8 mouse cellular contexts compared by ENCODE assay signal in genomic region chr11:25862686-25863085, GRCm38 (mm10).
A peak's percentile ranks its signal among the peaks of the same experiment; 100 is the strongest.
DNase-seq lines count a peak whose midpoint lies in the region; ATAC-seq and TF ChIP-seq lines count a peak whose summit lies in the region.

No protein-coding gene starts in this region.

- H3K27me3 ChIP-seq in embryonic facial prominence, embryonic 12.5 days = no peaks in the 10 kb centered on the region
- no peaks in the 10 kb centered on the region for H3K27me3 ChIP-seq in heart, embryonic 16.5 days (ENCODE audit: control insufficient read depth, insufficient read depth, low read length)

- no peak overlapping the region for H3K27ac ChIP-seq in embryonic facial prominence, embryonic 12.5 days
- H3K27ac ChIP-seq in heart, embryonic 16.5 days (ENCODE audit: low read length) = no peak overlapping the region
- 0 out of 2 replicates have a peak overlapping the region, but pooled peaks have one; percentile 18 for H3K27ac ChIP-seq in olfactory bulb, adult 2 months (ENCODE audit: insufficient read depth, low read depth, low read length)

- WGBS in embryonic facial prominence, embryonic 12.5 days = 7% methylated on average over 9 of the region's 9 CpGs
- WGBS in heart, embryonic 16.5 days = 12% methylated on average over 9 of the region's 9 CpGs
- 6% methylated on average over 9 of the region's 9 CpGs for WGBS in olfactory bulb, adult 2 months

- H3K9ac ChIP-seq in embryonic facial prominence, embryonic 12.5 days = no peak overlapping the region
- H3K9ac ChIP-seq in heart, embryonic 16.5 days (ENCODE audit: low read length) = no peak overlapping the region

- peaks cover 5% of the 10 kb centered on the region; the same call in 1 of the 2 replicates for H3K4me1 ChIP-seq in embryonic facial prominence, embryonic 12.5 days
- no peaks in the 10 kb centered on the region for H3K4me1 ChIP-seq in heart, embryonic 16.5 days (ENCODE audit: control insufficient read depth, insufficient read depth, low read length)
- peaks cover 2% of the 10 kb centered on the region; the same call in 1 of the 2 replicates for H3K4me1 ChIP-seq in olfactory bulb, adult 2 months (ENCODE audit: control insufficient read depth, insufficient read depth, low read length)

- peak; percentile 47 for ATAC-seq in embryonic facial prominence, embryonic 12.5 days (ENCODE audit: insufficient number of reproducible peaks, insufficient read depth, low FRiP score, low TSS enrichment)
- ATAC-seq in heart, embryonic 16.5 days (replicated peaks; ENCODE audit: extremely low read depth, insufficient read depth, low FRiP score) = no peak; the same call in 1 of the 2 replicates

- TF ChIP-seq CTCF in olfactory bulb, adult 2 months (IDR thresholded peaks at IDR 0.05; ENCODE audit: insufficient read depth, low read depth, low read length) = peak; percentile 84

- TF ChIP-seq POLR2A in olfactory bulb, adult 2 months (IDR thresholded peaks at IDR 0.05; ENCODE audit: insufficient read depth, low read depth, low read length) = no peak

- no peaks in the 10 kb centered on the region for H3K36me3 ChIP-seq in embryonic facial prominence, embryonic 12.5 days
- H3K36me3 ChIP-seq in heart, embryonic 16.5 days (ENCODE audit: control insufficient read depth, insufficient read depth) = no peaks in the 10 kb centered on the region

- no peak overlapping the region for H3K4me3 ChIP-seq in embryonic facial prominence, embryonic 12.5 days
- peak overlapping the region; percentile 34 for H3K4me3 ChIP-seq in heart, embryonic 16.5 days (ENCODE audit: low read length)
- no peak overlapping the region for H3K4me3 ChIP-seq in olfactory bulb, adult 2 months (ENCODE audit: insufficient read depth, low read depth, low read length)

- DNase-seq in CD4-positive helper T cell, adult 2 months (ENCODE audit: low read depth, low spot score) = peak; percentile 2
- DNase-seq in adrenal gland, postnatal 25 days = peak; percentile 68
- peak; percentile 53 for DNase-seq in kidney, postnatal 14 days
- peak; percentile 4 to 5 for DNase-seq in lung, adult 18-20 months
- DNase-seq in thymus, postnatal 36 days = peak; percentile 14 to 19

- no peaks in the 10 kb centered on the region for H3K9me3 ChIP-seq in embryonic facial prominence, embryonic 12.5 days
- no peaks in the 10 kb centered on the region for H3K9me3 ChIP-seq in heart, embryonic 16.5 days (replicated peaks; ENCODE audit: control insufficient read depth, low read length)

- peak overlapping the region; percentile 29; the same call in 1 of the 2 replicates for H3K4me2 ChIP-seq in embryonic facial prominence, embryonic 12.5 days (replicated peaks)
- H3K4me2 ChIP-seq in heart, embryonic 16.5 days (ENCODE audit: low read depth, low read length) = peak overlapping the region; percentile 52

Comparison
In these comparisons a context has a peak if more than half of its experiments do, and no peak if none do; other contexts are left out.
1. DNase-seq: peak in every context shown above with its lines; median percentile 68 in adrenal gland, postnatal 25 days; 53 in kidney, postnatal 14 days; 16 in thymus, postnatal 36 days; 4 in lung, adult 18-20 months; 2 in CD4-positive helper T cell, adult 2 months.